ENCODE assay signal across 13 mouse cellular contexts in the genomic region with DNA sequence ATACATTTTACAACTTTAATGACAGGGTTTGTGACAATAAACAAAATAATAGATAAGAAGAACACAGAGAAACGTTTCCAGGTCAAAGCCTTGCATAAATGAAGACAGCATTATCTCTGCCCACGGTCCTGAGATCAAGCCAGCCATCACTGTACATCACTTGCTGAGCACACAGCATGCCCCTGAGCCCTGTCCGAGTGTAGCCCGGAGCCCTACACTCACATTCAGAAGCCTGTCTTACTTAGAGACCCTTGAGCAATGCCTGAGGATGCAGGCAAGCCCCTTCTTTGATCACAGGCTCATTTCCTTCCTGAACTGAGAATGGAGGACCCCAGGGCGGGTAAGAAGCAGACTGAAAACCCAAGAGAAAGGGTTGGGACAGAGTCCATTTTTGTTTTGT.
"Had no signal": no experiment of that assay in that cellular context is flagged by ENCODE, and none has a peak within 500 bp of the region (broad histone marks: within the 10 kb centered on the region; RNA-seq: fewer than 3 reads in every experiment).

No protein-coding gene starts in this region.

- H3K9ac ChIP-seq: intestine, embryonic 15.5 days; kidney, embryonic 15.5 days; liver, embryonic 13.5 days; midbrain, embryonic 12.5 days had no signal

- ATAC-seq: intestine, embryonic 15.5 days had no signal

- H3K27ac ChIP-seq: intestine, embryonic 15.5 days; kidney, embryonic 15.5 days; liver, embryonic 13.5 days; midbrain, embryonic 12.5 days had no signal

- DNase-seq: kidney, adult 11 months; kidney, adult 8-10 months; kidney, postnatal 10 days; kidney, postnatal 36 days; layer of hippocampus, adult 9-11 months; liver, embryonic 13.5 days; lung, adult 2 months; lung, postnatal 14 days; lung, postnatal 4 days; thymus, adult 18-20 months had no signal

- H3K4me2 ChIP-seq: intestine, embryonic 15.5 days; kidney, embryonic 15.5 days; liver, embryonic 13.5 days; midbrain, embryonic 12.5 days had no signal

- H3K9me3 ChIP-seq: intestine, embryonic 15.5 days; kidney, embryonic 15.5 days; liver, embryonic 13.5 days; midbrain, embryonic 12.5 days had no signal

- H3K36me3 ChIP-seq: intestine, embryonic 15.5 days; kidney, embryonic 15.5 days; liver, embryonic 13.5 days; midbrain, embryonic 12.5 days had no signal

- H3K4me3 ChIP-seq: intestine, embryonic 15.5 days; kidney, embryonic 15.5 days; liver, embryonic 13.5 days; midbrain, embryonic 12.5 days had no signal

- H3K27me3 ChIP-seq: intestine, embryonic 15.5 days; kidney, embryonic 15.5 days; liver, embryonic 13.5 days; midbrain, embryonic 12.5 days had no signal
